Mouse (Mus musculus): Measurements from ENCODE around the gene Rfx8.
A peak's percentile ranks its signal among the peaks of the same experiment; 100 is the strongest.

Rfx8 gene

GRCm38 (mm10) chr1:39720632-39721350 is at the start of gene Rfx8:
Gene Rfx8 (minus strand): TSS chr1:39720997.
- no peak for DNase-seq (ENCODE audit: extremely low spot score, low read depth, low spot score)

DNA sequence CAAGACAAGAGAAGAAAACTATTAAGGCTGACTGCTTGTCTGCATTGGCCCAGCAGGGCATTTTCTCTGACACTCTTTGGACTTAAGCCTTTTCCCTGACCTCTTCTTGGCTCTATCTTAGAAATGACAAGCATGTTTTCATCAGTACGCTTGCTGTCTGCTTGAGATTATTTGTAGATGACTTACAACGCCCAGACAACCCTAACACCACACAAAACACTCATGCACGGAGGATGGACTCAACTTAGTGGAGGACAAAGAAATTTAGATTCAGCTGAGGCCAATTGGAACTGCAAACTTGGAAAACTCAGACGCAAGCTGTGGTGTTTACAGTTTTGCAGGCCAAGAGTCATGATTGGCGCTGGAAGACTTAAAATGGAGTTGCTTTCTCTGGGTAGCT is 49.6 kb upstream of the Rfx8 start:
- DNase-seq (ENCODE audit: extremely low spot score, low read depth, low spot score): no peak

DNA sequence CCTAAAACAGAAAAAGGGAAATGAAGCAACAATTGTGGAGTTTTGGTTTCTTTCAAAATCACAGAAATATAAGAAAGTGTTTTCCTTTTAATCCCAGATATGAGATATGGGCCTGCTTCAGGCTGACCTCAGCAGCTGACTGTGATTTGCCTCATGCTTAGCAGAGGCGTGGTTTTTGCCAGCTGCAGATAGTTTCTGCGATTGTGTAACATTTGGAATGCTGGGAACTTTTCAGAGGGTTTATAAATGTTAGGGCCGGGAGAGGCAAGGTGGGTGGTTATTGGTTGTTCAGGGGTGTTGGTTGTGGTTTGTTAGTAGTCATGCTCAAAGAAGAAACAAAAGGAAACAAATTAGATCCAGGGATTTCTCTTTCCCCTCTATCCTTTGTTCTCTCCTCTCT is 47.2 kb upstream of the Rfx8 start:
- no peak for DNase-seq (ENCODE audit: extremely low spot score, low read depth, low spot score)

DNA sequence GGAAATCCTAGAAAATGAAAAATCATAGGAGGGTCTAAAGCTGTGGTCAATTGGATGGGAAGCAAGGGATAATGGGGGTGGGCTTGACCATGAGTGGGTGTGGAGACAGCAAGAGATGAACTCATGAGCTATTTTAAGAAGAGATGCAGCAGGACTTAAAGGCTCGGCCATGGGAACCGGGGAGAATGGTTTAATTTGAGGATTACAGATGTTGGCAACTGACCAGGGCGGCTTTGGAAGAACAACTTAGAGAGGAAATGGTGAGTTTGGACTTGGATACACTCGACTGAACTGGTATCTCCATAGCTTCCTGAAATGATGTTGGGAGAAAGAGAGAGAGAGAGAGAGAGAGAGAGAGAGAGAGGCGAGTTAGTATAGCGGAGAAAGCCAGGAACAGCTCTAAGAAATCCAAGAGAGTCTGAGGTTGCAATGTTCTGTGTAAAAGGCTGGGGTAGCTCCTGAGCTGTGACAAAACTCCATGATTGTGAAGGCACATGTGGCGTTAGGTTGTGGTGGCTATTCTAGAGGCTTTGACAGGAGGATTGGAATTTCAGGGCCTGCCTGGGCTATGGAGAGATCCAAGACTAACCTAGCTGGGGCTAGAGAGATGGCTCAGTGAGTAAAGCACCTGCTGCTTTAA is 45.2 kb upstream of the Rfx8 start:
- no peak for DNase-seq (ENCODE audit: extremely low spot score, low read depth, low spot score)

DNA sequence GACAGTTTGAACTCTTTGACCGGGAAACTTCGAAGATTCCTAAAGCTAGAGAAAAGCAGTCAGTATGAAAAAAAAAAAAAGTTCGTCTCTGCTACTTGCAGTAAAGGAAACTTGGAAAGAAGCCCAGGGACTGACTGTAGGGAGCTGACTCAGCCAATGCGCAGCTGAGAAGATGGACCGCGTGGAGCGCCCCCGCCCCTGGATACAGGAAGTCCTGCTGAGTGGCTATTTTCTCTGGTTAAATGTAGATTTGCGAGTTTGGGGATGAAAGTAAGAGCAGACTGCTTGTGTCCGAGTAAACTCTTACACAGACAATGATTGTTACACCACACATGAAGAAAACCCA is 41.2 kb upstream of the Rfx8 start:
- no peak for DNase-seq (ENCODE audit: extremely low spot score, low read depth, low spot score)

GRCm38 (mm10) chr1:39761211-39762024 is 40.6 kb upstream of the Rfx8 start:
- DNase-seq (ENCODE audit: extremely low spot score, low read depth, low spot score): peak; percentile 39

- no peak for DNase-seq (ENCODE audit: extremely low spot score, low read depth, low spot score)
Measured at GRCm38 (mm10) chr1:39760181-39760715, 39.5 kb upstream of the Rfx8 start.

GRCm38 (mm10) chr1:39759231-39760175 is 38.7 kb upstream of the Rfx8 start:
- DNase-seq (ENCODE audit: extremely low spot score, low read depth, low spot score): no peak

- DNase-seq (ENCODE audit: extremely low spot score, low read depth, low spot score): no peak
Measured at GRCm38 (mm10) chr1:39758244-39758643, 37.4 kb upstream of the Rfx8 start.

DNA sequence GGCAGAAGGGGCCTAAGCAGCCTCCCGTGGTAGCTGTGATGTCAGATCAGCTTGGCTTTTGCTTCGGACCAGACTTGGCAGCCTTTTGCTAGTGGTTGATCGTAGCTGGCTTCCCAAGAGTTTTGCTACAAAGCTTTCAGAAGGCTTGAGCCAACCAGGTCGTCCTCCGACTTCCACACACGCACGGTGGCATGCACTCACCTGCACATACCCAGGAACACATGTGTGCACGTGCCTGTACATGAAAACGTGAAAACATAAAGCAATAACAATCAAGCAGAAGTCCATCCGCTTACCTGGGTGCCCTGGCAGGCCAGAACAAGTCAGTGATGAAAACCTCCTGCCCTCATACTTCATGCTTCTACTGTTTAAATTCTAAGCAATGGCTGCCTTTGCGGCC is 36.2 kb upstream of the Rfx8 start:
- no peak for DNase-seq (ENCODE audit: extremely low spot score, low read depth, low spot score)

- DNase-seq (ENCODE audit: extremely low spot score, low read depth, low spot score): no peak
Measured at GRCm38 (mm10) chr1:39754224-39754957, 33.6 kb upstream of the Rfx8 start.

GRCm38 (mm10) chr1:39751537-39751936 is 30.7 kb upstream of the Rfx8 start:
- no peak for DNase-seq (ENCODE audit: extremely low spot score, low read depth, low spot score)

GRCm38 (mm10) chr1:39749664-39750063 is 28.9 kb upstream of the Rfx8 start:
- no peak for DNase-seq (ENCODE audit: extremely low spot score, low read depth, low spot score)

GRCm38 (mm10) chr1:39749214-39749613 is 28.4 kb upstream of the Rfx8 start:
- no peak for DNase-seq (ENCODE audit: extremely low spot score, low read depth, low spot score)

- DNase-seq (ENCODE audit: extremely low spot score, low read depth, low spot score): no peak
Measured at GRCm38 (mm10) chr1:39748666-39749065, 27.9 kb upstream of the Rfx8 start.

DNA sequence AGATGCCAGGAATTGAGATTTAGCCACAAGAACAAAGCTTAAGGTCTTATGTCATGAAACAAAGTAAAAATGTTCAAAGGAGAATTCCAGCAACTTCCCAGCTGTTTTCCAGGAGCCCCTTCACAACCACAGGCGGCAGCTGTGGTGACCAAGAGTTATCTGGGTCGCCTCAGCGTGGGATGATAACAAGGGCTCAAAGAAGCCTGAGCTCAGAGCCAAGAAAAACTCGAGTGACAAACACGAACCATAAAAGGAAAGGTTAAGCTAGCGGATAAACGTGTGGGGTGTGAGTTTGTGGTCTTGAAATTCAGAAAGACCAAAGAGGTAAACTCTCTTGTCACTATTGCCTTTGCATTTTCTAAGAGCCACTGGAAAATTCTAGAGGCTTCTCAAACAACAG is 25.7 kb upstream of the Rfx8 start:
- no peak for DNase-seq (ENCODE audit: extremely low spot score, low read depth, low spot score)

GRCm38 (mm10) chr1:39740948-39741347 is 20.2 kb upstream of the Rfx8 start:
- DNase-seq (ENCODE audit: extremely low spot score, low read depth, low spot score): no peak

DNA sequence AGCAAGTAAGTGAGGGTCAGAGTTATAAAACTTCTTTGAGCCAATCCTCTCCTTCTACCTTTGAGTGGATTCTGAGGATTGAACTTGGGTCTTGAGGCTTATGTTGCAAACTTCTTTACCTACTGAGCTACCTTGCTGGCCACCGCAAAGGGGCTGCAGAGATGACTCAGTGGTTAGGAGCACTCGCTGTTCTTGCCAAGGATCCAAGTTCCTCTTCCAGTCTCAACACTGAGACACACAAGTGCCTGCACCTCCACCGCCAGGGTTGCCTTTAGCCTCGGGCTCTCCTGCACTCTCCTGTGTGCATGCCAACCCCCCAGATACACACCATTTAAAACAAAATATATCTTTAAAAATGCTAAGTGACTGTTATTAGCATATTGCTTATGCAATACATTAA is 19.2 kb upstream of the Rfx8 start:
- DNase-seq (ENCODE audit: extremely low spot score, low read depth, low spot score): no peak

- no peak for DNase-seq (ENCODE audit: extremely low spot score, low read depth, low spot score)
Measured at GRCm38 (mm10) chr1:39735927-39736604, 15.3 kb upstream of the Rfx8 start.

All from hindlimb bud, embryonic 11.5 days (tissue).